Mouse (Mus musculus) heart, embryonic 15.5 days (tissue): ENCODE data around the gene Auts2. TPM values are rescaled to one million over a fixed set of nuclear protein-coding genes. Genes with fewer than 3 reads are reported as not detected.

Experiments
- ATAC-seq: fragments of 200-750 bp; cut with Nextera tagmentation; replicated peaks from 2 replicates; pipeline ENCODE4 v1.8.0; 2017; ENCODE audit warnings: low read depth, moderate TSS enrichment; ENCODE audit not compliant: insufficient number of reproducible peaks, insufficient read depth, low FRiP score
- H3K27ac ChIP-seq: fragments of 300-500 bp; sonication (generic); 2 replicates; pipeline ENCODE4 v1.5.1; 2015; ENCODE audit warnings: mild to moderate bottlenecking, inconsistent platforms
- H3K27me3 ChIP-seq: fragments of 300-500 bp; sonication (generic); 2 replicates; pipeline ENCODE4 v1.6.1; 2015; ENCODE audit warnings: inconsistent platforms
- H3K36me3 ChIP-seq: fragments of 300-500 bp; sonication (generic); 2 replicates; pipeline ENCODE4 v1.6.1; 2015; ENCODE audit warnings: mild to moderate bottlenecking, inconsistent platforms
- H3K4me1 ChIP-seq: fragments of 300-500 bp; sonication (generic); replicated peaks from 2 replicates; pipeline ENCODE4 v1.6.1; 2015; ENCODE audit warnings: inconsistent platforms
- H3K4me2 ChIP-seq: fragments of 300-500 bp; sonication (generic); 2 replicates; pipeline ENCODE4 v1.6.1; 2015; ENCODE audit warnings: inconsistent platforms, mild to moderate bottlenecking, moderate library complexity
- H3K4me3 ChIP-seq: fragments of 300-500 bp; sonication (generic); 2 replicates; pipeline ENCODE4 v1.5.1; 2015; ENCODE audit warnings: mild to moderate bottlenecking, inconsistent platforms
- H3K9ac ChIP-seq: fragments of 300-500 bp; sonication (generic); 2 replicates; pipeline ENCODE4 v1.6.1; 2015; ENCODE audit warnings: mild to moderate bottlenecking, inconsistent platforms
- H3K9me3 ChIP-seq: fragments of 300-500 bp; sonication (generic); replicated peaks from 2 replicates; pipeline ENCODE4 v1.6.1; 2016; ENCODE audit warnings: inconsistent platforms
- WGBS: fragments of 180-500 bp; shearing (Covaris S2); methylation state at CpG from one replicate; pipeline ENCODE4 v1.1.7; 2015; ENCODE audit warnings: mixed read lengths; 5-methylcytosine and 5-hydroxymethylcytosine counted together
- polyA plus RNA-seq: library from polyadenylated mRNA; unstranded; fragments of >200 nt; fragmentation: Nextera tagmentation; extraction: Ambion mirVana; gene quantifications from 2 replicates; pipeline ENCODE4 v1.2.1, GENCODE M21; 2015

Auts2 gene
- polyA plus RNA-seq, 1 experiment from 2014 or later, result 12.9 TPM

DNA sequence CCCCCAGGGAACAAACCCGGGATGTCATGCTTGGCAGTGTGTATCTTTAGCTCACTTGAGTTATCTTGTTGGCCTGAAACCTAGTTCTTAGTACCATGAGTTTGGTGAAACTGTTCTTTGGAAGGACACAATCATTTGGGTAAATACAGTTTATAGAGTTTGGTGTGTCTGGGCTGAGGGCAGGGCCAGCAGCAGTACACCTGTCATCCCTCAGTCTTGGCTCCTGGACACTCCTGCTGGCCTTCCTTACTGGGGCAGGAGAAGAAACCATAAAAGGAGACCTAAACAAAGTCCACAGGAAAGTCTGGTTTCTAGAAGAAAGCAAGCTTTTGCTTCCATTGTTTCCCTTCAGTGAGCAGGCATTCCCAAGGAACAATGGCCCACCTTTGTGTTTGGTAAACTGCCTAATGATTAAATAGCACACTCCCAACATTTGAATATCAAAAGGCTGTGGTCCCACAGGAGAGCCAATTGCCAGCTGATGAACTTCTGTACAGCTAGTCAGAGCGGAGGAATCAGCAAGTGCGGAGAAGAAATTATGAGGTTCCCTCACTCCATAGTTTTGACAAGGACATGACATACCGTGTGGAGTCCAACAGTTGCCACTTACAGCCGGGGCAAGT is 979.4 kb downstream of the Auts2 start:
- no peak overlapping the region for H3K4me2 ChIP-seq
- H3K27ac ChIP-seq, result no peak overlapping the region
- H3K36me3 ChIP-seq, result no peaks in the 10 kb centered on the region
- peaks cover 1% of the 10 kb centered on the region for H3K4me1 ChIP-seq
- 89% methylated on average over 5 of the region's 5 CpGs for WGBS
- no peak overlapping the region for H3K9ac ChIP-seq
- no peak overlapping the region for H3K4me3 ChIP-seq
- H3K9me3 ChIP-seq, result no peaks in the 10 kb centered on the region
- H3K27me3 ChIP-seq, result no peaks in the 10 kb centered on the region
- no peak for ATAC-seq

DNA sequence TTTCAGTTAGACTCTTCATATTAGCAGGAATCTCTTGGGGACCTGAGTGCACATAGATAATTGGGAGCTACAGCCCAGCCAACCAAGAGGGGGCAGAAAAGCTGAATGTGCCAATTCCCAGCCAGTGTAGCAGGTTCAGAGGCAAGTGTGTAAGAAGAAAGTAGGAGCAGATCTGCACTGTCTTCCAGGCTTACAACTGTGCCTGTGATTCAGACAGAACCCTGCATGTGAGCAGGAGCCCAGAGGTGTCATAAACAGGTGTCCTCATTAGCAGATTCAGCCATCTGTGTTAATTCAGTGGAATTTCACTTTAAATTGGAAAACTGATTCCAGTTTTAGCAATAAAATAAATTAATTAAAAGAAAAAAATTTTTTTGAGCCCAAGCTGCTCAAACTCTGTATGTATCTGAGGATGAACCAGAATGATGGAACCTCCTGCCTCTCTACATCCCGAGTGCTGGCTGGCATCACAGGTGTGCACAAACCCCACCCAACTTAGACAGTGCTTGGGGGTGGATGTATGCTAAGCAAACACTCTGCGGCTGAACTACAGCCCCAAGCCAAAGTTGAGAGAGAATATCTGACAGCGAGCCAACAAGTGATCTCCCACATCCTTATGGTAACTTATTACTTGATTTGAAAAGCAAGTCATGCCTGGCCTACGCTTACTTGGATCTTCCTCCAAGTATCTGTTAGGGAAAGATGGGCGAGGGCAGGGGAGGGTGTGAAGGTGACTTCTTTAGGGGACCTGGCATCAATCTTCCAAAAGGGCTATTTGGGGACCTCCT is 982.2 kb downstream of the Auts2 start:
- Histone ChIP-seq H3K4me1 (peaks cover 16% of the 10 kb centered on the region), H3K4me3 (no peak overlapping the region), H3K27me3 (no peaks in the 10 kb centered on the region), H3K27ac (no peak overlapping the region), H3K9ac (no peak overlapping the region), H3K36me3 (no peaks in the 10 kb centered on the region), H3K4me2 (no peak overlapping the region), H3K9me3 (no peaks in the 10 kb centered on the region)
- 76% methylated on average over 5 of the region's 5 CpGs for WGBS
- ATAC-seq, result no peak

DNA sequence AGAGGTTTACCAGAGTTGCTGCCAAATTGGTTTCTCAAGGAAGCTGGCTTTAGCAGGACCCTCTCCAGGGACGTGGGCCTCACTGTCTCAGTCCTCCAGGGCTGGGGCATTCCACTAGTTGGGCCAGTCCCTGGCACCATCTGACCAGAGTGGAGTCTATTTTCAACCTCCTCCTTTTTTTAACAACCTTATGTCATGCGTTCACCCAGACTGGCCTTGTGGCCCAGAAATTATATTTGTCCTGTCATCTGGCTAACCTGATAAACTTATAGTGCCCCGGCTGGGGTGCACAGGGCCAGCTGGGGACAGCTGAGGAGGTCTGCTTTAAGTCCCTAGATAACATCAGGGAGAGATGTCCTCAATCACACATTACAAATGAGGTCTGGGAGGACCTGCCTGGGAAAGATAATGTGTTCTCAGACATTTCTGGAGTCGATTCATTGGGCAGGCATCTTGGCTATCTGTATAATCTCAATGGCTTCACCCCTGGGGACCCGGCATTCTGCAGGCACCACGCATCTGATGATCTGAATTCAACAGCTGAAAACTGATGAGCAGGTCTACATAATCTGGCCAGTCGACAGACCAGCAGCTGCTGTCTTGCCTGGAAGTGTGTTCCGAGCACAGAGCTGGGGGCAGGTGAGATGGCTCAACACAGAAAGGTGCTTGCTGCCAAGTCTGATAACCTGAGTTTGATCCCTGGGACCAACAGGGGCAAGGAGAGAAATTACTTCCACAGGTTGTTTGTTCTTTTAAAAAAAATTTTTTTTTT is 984.6 kb downstream of the Auts2 start:
- H3K9ac ChIP-seq, result no peak overlapping the region
- H3K4me3 ChIP-seq, result no peak overlapping the region
- no peaks in the 10 kb centered on the region for H3K27me3 ChIP-seq
- peak; percentile 72 for ATAC-seq
- no peak overlapping the region for H3K4me2 ChIP-seq
- H3K9me3 ChIP-seq, result no peaks in the 10 kb centered on the region
- H3K36me3 ChIP-seq, result no peaks in the 10 kb centered on the region
- peak overlapping the region; percentile 67 for H3K27ac ChIP-seq
- WGBS, result 30% methylated on average over 8 of the region's 8 CpGs
- H3K4me1 ChIP-seq, result peaks cover 16% of the 10 kb centered on the region

GRCm38 (mm10) chr5:131557591-131558385 is 985.4 kb downstream of the Auts2 start:
- Histone ChIP-seq H3K4me3 (no peak overlapping the region), H3K27me3 (no peaks in the 10 kb centered on the region), H3K4me1 (peaks cover 18% of the 10 kb centered on the region), H3K4me2 (no peak overlapping the region), H3K9me3 (no peaks in the 10 kb centered on the region), H3K27ac (peak overlapping the region; percentile 67), H3K36me3 (no peaks in the 10 kb centered on the region), H3K9ac (no peak overlapping the region)
- ATAC-seq, result no peak; the same call in 1 of the 2 replicates
- WGBS, result 62% methylated on average over 14 of the region's 14 CpGs

DNA sequence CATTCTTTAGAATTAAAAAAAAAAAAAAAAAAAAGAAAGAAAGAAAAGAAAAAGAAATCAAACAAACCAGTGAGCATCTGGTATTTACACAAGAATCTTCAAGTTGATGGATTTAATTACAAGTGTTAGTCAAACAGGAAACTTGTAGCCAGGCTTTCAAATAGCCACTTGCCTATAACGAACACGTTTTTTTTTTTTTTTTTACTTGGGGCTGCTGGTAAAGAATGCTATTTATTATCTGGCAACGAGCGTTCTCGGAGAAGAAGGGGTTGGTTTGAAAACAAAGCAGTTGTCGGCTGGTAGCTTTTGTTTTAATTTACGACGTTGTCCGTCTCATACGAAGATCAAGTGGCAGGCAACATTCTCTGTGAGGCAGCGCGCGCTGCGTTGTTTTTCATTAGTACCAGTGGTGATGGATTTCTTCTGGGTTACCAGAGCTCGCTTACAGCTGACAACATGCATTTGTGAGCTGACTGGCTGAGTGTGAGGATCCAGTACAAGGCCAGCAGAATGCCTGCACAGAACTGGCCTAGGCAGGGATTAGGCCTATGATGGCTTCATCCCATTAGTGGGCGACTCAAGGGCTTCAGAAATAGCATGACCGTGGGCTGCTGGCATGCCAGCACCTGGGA is 994.1 kb downstream of the Auts2 start:
- no peak overlapping the region for H3K27ac ChIP-seq
- H3K4me2 ChIP-seq, result no peak overlapping the region
- no peak overlapping the region for H3K4me3 ChIP-seq
- no peaks in the 10 kb centered on the region for H3K27me3 ChIP-seq
- 0 out of 2 replicates have a peak, but pooled peaks cover 6% of the 10 kb centered on the region for H3K4me1 ChIP-seq
- H3K9me3 ChIP-seq, result no peaks in the 10 kb centered on the region
- WGBS, result 58% methylated on average over 17 of the region's 17 CpGs
- H3K9ac ChIP-seq, result no peak overlapping the region
- H3K36me3 ChIP-seq, result no peaks in the 10 kb centered on the region
- ATAC-seq, result no peak

- no peak overlapping the region for H3K27ac ChIP-seq
- H3K4me1 ChIP-seq, result 0 out of 2 replicates have a peak, but pooled peaks cover 3% of the 10 kb centered on the region
- H3K4me2 ChIP-seq, result no peak overlapping the region
- no peak overlapping the region for H3K4me3 ChIP-seq
- no peaks in the 10 kb centered on the region for H3K36me3 ChIP-seq
- WGBS, result 84% methylated on average over 6 of the region's 6 CpGs
- no peak for ATAC-seq
- no peaks in the 10 kb centered on the region for H3K27me3 ChIP-seq
- no peak overlapping the region for H3K9ac ChIP-seq
- H3K9me3 ChIP-seq, result no peaks in the 10 kb centered on the region
These were observed 995.2 kb downstream of the Auts2 start for GRCm38 (mm10) chr5:131547926-131548325.

- Histone ChIP-seq H3K9ac (no peak overlapping the region), H3K4me3 (no peak overlapping the region), H3K27ac (no peak overlapping the region), H3K27me3 (no peaks in the 10 kb centered on the region), H3K9me3 (no peaks in the 10 kb centered on the region), H3K4me2 (no peak overlapping the region), H3K36me3 (no peaks in the 10 kb centered on the region), H3K4me1 (0 out of 2 replicates have a peak, but pooled peaks cover 3% of the 10 kb centered on the region)
- WGBS, result 94% methylated on average over 1 of the region's 1 CpGs
- ATAC-seq, result no peak
These were observed 996.7 kb downstream of the Auts2 start for GRCm38 (mm10) chr5:131546414-131546813.

- H3K4me3 ChIP-seq, result no peak overlapping the region
- H3K9ac ChIP-seq, result no peak overlapping the region
- H3K27ac ChIP-seq, result no peak overlapping the region
- no peak for ATAC-seq
- H3K4me1 ChIP-seq, result 0 out of 2 replicates have a peak, but pooled peaks cover 3% of the 10 kb centered on the region
- H3K9me3 ChIP-seq, result no peaks in the 10 kb centered on the region
- WGBS, result 84% methylated on average over 7 of the region's 7 CpGs
- H3K4me2 ChIP-seq, result no peak overlapping the region
- no peaks in the 10 kb centered on the region for H3K36me3 ChIP-seq
- no peaks in the 10 kb centered on the region for H3K27me3 ChIP-seq
These were observed 998.8 kb downstream of the Auts2 start for GRCm38 (mm10) chr5:131544381-131544780.

- peak overlapping the region; percentile 84 for H3K9ac ChIP-seq
- H3K27ac ChIP-seq, result peak overlapping the region; percentile 93
- peak overlapping the region; percentile 77 for H3K4me2 ChIP-seq
- peak overlapping the region; percentile 73 for H3K4me3 ChIP-seq
- 0 out of 2 replicates have a peak, but pooled peaks cover 2% of the 10 kb centered on the region for H3K27me3 ChIP-seq
- H3K36me3 ChIP-seq, result no peaks in the 10 kb centered on the region
- WGBS, result under 1% methylated on average over 63 of the region's 68 CpGs
- peaks cover 18% of the 10 kb centered on the region for H3K4me1 ChIP-seq
- peak; percentile 81 for ATAC-seq
- no peaks in the 10 kb centered on the region for H3K9me3 ChIP-seq
These were observed 1004.7 kb downstream of the Auts2 start for GRCm38 (mm10) chr5:131538311-131538915.

GRCm38 (mm10) chr5:131537831-131538310 is 1005.3 kb downstream of the Auts2 start:
- Histone ChIP-seq H3K4me2 (peak overlapping the region; percentile 77), H3K9me3 (no peaks in the 10 kb centered on the region), H3K27ac (peak overlapping the region; percentile 93), H3K27me3 (0 out of 2 replicates have a peak, but pooled peaks cover 2% of the 10 kb centered on the region), H3K9ac (peak overlapping the region; percentile 84), H3K4me1 (peaks cover 20% of the 10 kb centered on the region), H3K4me3 (peak overlapping the region; percentile 73), H3K36me3 (no peaks in the 10 kb centered on the region)
- under 1% methylated on average over 48 of the region's 48 CpGs for WGBS
- ATAC-seq, result peak; percentile 63
